Mouse (Mus musculus): ENCODE results near the gene Sdhaf1. TPM values are rescaled to one million over a fixed set of nuclear protein-coding genes. Genes with fewer than 3 reads are reported as not detected.
A peak's percentile ranks its signal among the peaks of the same experiment; 100 is the strongest.

Sdhaf1 gene
- total RNA-seq, 2 experiments from 2014 or later = 6.3 to 6.6 TPM

GRCm38 (mm10) chr7:30326427-30326826 lies 2.7 kb upstream of the Sdhaf1 start:
- no peak for DNase-seq (ENCODE audit: low spot score in 2 of 2)

GRCm38 (mm10) chr7:30325364-30325763 lies 1.7 kb upstream of the Sdhaf1 start:
- DNase-seq (ENCODE audit: low spot score in 2 of 2) = no peak

GRCm38 (mm10) chr7:30324300-30324944 lies 727 bp upstream of the Sdhaf1 start:
- DNase-seq (ENCODE audit: low spot score in 2 of 2) = peak; percentile 64 to 79

- DNase-seq (ENCODE audit: low spot score in 2 of 2) = no peak
Observed at GRCm38 (mm10) chr7:30322865-30323264, 830 bp downstream of the Sdhaf1 start.

DNA sequence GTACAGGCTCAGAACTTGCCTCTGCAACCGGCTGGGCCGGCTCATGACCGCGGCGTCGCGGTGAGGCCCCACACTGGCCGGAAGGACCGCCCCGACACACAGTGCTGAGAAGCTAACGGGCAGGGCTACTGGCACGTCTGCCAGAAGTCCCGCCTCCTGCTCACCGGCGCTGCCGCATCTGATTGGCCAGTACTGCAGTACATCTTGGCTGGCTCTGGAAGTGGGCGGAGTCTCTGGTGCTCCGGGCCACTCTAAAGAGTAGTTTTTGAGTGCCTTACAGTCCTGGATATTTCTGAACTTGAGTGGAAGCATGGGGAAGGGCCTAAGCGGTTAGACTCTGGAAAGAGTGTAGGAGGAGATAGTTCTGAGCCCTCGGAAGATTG lies 1.4 kb downstream of the Sdhaf1 start:
- peak; percentile 94 to 98 for DNase-seq (ENCODE audit: low spot score in 2 of 2)

DNA sequence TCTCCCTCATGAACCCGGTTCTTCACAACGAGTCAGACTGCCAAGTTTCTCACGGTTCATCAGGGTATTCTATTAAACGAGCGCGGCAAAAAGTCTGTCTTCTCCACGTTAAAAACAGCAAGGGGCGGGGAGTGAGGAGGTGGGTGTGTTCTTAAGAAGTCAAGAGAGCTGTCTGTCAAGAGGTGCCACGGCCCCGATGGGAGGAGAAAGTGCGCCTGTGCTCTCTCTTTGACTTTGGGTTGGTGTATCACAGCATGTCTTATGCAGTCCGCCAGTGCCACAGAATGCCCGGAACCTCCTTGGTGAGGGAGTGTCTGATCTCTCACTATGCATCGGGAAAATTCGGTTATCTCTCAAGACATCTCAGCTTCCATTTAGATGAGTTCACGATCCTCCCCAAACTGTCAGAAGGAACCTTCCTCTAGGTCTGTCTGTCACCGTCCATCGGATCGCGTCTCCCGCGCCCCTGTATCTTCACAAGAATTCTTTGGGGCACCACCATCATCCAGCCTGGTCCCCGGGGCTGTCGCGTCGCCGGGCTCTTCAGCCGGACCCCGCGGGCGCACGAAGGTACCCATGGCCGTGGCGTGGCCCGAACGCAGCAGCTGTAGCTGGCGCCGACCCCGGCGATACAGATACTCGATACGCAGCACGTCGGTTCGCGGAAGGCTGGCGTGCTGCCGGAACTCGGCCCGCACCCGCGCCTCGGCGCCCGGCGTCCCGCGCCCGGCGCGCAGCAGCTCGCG lies 2.0 kb downstream of the Sdhaf1 start, which contains the start of gene E130208F15Rik:
E130208F15Rik (plus strand) TSS at position 202 of the 746 bp plus-strand sequence.
- DNase-seq (ENCODE audit: low spot score in 2 of 2) = peak; percentile 50 to 76

GRCm38 (mm10) chr7:30320946-30321345 lies 2.7 kb downstream of the Sdhaf1 start:
- DNase-seq (ENCODE audit: low spot score in 2 of 2) = no peak

DNA sequence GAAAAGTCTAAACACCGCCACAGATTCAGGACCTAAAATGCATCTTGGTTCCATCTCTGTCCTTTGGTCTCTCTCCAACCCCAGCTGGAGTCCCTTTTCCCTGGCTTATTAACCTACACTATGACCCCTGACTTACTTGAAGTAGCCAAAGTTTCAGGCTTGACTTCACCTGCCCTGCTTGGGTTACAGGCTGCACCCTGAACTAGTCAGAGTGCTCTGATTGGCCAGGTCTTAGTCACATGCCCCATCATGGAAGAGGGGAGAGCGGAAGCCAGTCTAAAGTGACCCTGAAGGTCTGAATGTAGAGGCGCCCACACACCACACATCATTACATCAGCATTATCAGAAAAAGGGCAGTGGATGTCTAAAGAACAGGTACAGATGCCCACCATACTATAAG lies 5.6 kb downstream of the Sdhaf1 start:
- DNase-seq (ENCODE audit: low spot score in 2 of 2) = no peak

GRCm38 (mm10) chr7:30315559-30316529 lies 7.9 kb downstream of the Sdhaf1 start:
- no peak for DNase-seq (ENCODE audit: low spot score in 2 of 2)

GRCm38 (mm10) chr7:30314721-30315155 lies 9.0 kb downstream of the Sdhaf1 start, which contains the start of gene Syne4:
Gene Syne4 (plus strand): TSS chr7:30314807.
- no peak for DNase-seq (ENCODE audit: low spot score in 2 of 2)

GRCm38 (mm10) chr7:30313666-30314320 lies 9.9 kb downstream of the Sdhaf1 start:
- no peak for DNase-seq (ENCODE audit: low spot score in 2 of 2)

DNA sequence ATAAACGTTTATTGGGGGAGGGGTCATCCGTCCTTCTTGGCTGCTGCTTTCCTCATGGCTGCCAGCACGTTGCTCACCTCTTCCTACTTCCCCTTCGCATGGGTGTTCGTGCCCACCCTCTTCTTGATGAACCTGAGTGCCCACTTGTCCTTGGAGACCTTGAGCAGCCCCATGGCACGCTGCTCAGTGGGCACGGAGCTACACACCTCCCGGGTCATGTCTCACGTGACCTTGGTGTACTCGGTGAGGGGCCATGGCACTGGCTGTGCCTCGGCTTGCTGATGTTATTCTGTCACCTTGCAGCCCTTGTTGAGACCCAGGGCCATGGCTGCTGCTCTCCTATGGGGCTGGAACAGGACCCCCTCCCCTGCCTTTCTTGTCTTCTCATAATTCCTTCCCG lies 13.6 kb downstream of the Sdhaf1 start:
- no peak for DNase-seq (ENCODE audit: low spot score in 2 of 2)

- DNase-seq (ENCODE audit: low spot score in 2 of 2) = no peak
Observed at GRCm38 (mm10) chr7:30309395-30310129, 14.1 kb downstream of the Sdhaf1 start.

DNA sequence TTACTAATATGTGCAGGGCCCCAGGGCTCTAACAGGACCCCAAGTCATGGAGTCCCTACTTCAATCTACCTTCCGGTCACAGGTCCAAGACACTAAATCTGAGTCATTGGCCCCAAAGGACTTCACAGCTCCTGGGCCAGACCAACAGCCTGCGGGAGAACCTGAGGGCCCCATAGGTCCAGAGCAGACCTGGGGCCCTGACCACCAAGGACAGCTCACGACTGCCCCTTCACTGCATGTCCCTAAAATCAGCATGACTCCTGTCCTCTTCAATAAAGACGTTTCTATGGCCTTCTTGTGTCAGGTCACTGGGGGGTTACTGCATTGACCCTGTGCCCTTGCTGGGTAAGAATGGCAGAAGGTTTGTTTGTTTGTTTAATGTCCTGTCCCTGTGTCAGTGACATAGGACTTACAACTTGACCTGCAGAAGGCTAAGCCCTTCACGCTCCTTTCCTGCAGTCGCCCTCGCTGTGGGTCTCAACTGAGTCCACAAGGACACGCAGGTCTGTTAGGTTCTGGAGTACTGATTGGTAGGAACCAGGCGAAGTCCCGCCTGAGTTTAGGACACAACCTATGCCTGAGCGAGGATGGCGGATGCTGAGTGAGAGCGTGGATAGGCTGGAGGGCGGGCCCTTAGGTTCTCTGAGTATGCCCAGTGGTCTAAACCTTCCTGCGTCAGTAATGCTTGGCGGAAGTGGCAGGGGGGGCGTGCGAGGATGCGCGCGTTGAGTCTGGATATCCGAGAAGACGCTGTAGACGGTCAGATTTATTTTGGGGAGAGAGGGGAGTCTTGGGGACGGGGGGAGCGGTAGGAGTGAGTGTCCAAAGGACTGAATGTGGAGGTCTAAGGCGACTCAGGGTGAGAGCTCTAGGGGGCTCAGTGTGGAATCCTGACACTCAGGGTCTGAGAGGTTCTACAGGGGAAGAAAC lies 15.4 kb downstream of the Sdhaf1 start, which contains the start of gene Alkbh6:
Alkbh6 (plus strand) TSS at position 642 of the 930 bp plus-strand sequence.
- peak; percentile 96 to 97 for DNase-seq (ENCODE audit: low spot score in 2 of 2)

DNA sequence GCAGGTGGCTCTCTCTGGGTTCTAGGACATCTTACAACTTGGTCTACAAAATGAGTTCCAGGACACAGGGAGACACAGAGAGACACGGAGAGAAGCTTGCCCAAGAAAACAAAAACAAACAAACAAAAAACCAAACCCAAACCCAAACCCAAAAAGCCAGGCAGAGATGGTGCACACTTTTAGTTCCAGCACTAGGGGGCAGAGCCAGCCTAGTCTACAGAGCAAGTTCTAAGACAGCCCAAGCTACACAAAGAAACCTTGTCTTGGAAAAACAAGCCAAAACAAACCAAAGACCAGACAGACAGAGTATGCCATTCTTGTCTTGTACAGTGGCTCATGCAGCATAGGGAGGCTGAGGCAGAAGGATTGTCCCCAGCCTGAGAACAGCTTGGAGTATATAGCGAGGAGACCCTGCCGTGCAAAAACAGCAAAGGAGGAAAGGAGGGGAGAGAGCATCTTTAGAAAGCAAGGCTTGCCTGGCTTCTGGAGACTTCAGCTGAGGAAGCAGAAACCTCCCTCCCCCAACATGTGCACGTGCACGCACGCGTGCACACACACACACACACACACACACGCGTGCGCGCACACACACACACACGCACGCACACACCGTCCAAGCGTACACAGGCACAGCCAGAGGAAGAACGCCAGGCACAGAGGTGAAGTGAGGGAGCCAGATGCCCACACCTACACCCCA lies 17.5 kb downstream of the Sdhaf1 start:
- no peak for DNase-seq (ENCODE audit: low spot score in 2 of 2)

DNA sequence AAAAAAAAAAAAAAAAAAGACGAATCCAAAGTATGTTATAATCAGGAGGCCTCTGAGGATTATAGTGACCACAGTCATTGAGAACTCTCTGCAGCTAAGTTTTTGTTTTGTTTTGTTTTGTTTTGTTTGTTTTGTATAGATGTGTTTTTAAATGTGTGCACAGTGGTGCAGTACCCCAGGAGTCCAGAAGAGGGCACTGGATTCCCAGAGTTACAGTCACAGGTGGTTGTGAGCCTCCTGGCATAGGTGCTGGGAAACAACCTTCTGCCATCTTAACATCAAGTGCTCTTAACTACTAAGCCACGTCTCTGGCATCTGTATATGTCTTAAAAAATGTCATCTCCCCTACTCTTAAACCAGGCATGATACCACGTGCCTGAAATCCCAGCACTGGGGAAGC lies 22.8 kb downstream of the Sdhaf1 start:
- no peak for DNase-seq (ENCODE audit: low spot score in 2 of 2)

DNA sequence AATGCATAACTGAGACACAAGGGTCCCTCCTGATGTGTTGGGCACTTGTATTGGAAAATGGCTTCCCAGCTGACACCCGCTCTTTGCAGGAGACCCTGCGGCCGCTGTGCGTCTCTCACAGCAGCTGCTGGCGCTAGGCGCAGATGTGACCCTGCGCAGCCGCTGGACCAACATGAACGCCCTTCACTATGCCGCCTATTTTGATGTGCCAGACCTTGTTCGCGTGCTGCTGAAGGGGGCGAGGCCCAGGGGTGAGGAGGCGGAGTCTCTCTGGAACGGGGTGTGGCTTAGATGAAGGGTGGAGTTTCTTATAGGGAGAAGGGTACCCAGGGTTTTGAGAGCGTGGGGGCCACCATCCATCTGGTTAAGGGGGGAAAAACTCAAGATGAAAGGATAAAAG lies 26.4 kb downstream of the Sdhaf1 start:
- no peak for DNase-seq (ENCODE audit: low spot score in 2 of 2)

- no peak for DNase-seq (ENCODE audit: low spot score in 2 of 2)
Observed at GRCm38 (mm10) chr7:30296816-30297215, 26.9 kb downstream of the Sdhaf1 start.

Data from layer of hippocampus, adult 18-20 months (tissue).